Mouse (Mus musculus) ES-Bruce4 (cell line): ENCODE measurements around the gene Psmd1. TPM values are rescaled to one million over a fixed set of nuclear protein-coding genes. Genes with fewer than 3 reads are reported as not detected.
A peak's percentile ranks its signal among the peaks of the same experiment; 100 is the strongest.

ENCODE experiments used
- H3K27ac ChIP-seq: 2 replicates; pipeline ENCODE4 v1.5.1; 2012; ENCODE audit warnings: low read length, inconsistent platforms; ENCODE audit not compliant: insufficient read depth
- H3K27me3 ChIP-seq: 2 replicates; pipeline ENCODE4 v1.6.1; 2012; ENCODE audit warnings: mild to moderate bottlenecking, low read length, inconsistent platforms; ENCODE audit not compliant: control insufficient read depth, poor library complexity, insufficient read depth, severe bottlenecking
- H3K36me3 ChIP-seq: 2 replicates; pipeline ENCODE4 v1.6.1; 2012; ENCODE audit warnings: inconsistent platforms, mild to moderate bottlenecking, low read length, moderate library complexity; ENCODE audit not compliant: control insufficient read depth, poor library complexity, insufficient read depth, severe bottlenecking
- H3K4me1 ChIP-seq: one replicate; pipeline ENCODE4 v1.8.1; 2011; ENCODE audit warnings: low read length; ENCODE audit not compliant: control insufficient read depth, insufficient read depth
- H3K4me3 ChIP-seq: 2 replicates; pipeline ENCODE4 v1.5.1; 2011; ENCODE audit warnings: low read depth, mild to moderate bottlenecking, low read length
- H3K9ac ChIP-seq: 2 replicates; pipeline ENCODE4 v1.6.1; 2012; ENCODE audit warnings: low read depth, mild to moderate bottlenecking, inconsistent platforms; ENCODE audit not compliant: poor library complexity, severe bottlenecking
- H3K9me3 ChIP-seq: replicated peaks from 2 replicates; pipeline ENCODE4 v1.6.1; 2012; ENCODE audit warnings: mild to moderate bottlenecking, low read length, inconsistent platforms; ENCODE audit not compliant: control insufficient read depth, poor library complexity, insufficient read depth, severe bottlenecking
- CTCF ChIP-seq: IDR thresholded peaks from one replicate; pipeline ENCODE4 v1.8.1; 2011; ENCODE audit warnings: low read depth, low read length
- EP300 ChIP-seq: IDR thresholded peaks from 2 replicates; pipeline ENCODE4 v1.6.1; 2011; ENCODE audit warnings: low read depth, low read length; ENCODE audit not compliant: insufficient read depth
- POLR2A ChIP-seq: IDR thresholded peaks from one replicate; pipeline ENCODE4 v1.8.1; 2011; ENCODE audit warnings: low read length; ENCODE audit not compliant: insufficient read depth
- polyA plus RNA-seq: library from polyadenylated mRNA; stranded (reverse); fragments of >200 nt; gene quantifications from 2 replicates; pipeline ENCODE4 v1.2.4, GENCODE M21; 2011; ENCODE audit warnings: low read depth; ENCODE audit not compliant: missing spikeins, insufficient read depth, insufficient read length

The Psmd1 gene
- polyA plus RNA-seq, 1 experiment = 180 TPM

DNA sequence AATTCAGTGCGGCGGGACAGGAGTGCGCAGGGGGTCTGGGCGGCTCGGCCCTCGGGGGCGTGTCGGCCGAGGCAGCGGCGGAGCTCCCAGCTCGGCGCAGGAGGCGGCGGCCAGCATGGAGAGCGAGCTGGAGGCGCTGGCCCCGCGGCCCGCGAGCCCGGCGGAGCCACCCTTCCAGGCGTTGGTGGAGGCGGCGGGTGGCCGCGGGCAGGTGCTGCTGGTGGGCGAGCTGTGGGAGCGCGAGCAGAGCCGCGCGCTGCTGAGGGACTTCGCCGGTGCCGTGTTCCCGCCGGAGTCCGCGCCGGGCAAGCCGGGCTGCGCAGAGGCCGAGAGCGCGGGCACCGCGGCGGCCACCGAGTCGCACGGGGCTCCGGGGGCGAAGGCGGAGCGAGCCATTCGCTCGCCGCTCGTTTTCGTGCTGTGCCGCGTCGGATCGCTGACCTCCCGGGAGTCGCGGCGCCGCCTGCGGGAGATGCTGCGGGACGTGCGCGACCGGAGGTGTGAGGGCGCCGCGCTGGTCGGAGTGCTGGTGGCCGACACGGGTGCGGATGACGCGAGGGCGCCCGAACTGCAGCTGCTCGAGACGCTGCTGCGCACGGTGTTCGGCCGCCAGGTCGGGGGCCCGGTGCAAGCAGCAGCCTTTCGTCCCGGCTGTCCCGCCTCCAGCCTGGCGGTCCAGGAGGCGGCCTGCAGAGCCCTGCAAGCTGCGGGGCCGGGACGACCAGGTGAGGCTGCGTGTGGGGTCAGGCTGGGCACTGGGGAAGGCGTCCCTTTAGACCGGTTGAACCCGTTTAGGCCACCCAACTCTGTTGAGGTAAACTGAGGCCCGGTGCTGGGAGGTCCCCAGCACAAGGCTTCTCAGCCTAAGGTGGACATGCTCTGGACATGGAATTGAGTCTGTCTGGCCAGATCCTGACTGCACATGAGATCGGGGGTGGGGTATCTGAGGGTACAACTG, 18.1 kb upstream of the Psmd1 start, which contains the start of gene 2810459M11Rik:
Gene 2810459M11Rik, plus strand, starts transcription at position 16 of the 958 bp plus-strand sequence.
- H3K27ac ChIP-seq = no peak within 1 kb of the TSS
- TF ChIP-seq POLR2A (no peak), EP300 (no peak), CTCF (no peak)
- no peaks in the 10 kb centered on the region for H3K36me3 ChIP-seq
- peak within 1 kb of the TSS; percentile 45; the same call in 1 of the 2 replicates for H3K9ac ChIP-seq
- peak within 1 kb of the TSS; percentile 19 for H3K4me3 ChIP-seq
- H3K4me1 ChIP-seq = no peaks in the 10 kb centered on the region
- peaks cover 16% of the 10 kb centered on the region for H3K27me3 ChIP-seq
- H3K9me3 ChIP-seq = peaks cover 4% of the 10 kb centered on the region; the same call in 1 of the 2 replicates

DNA sequence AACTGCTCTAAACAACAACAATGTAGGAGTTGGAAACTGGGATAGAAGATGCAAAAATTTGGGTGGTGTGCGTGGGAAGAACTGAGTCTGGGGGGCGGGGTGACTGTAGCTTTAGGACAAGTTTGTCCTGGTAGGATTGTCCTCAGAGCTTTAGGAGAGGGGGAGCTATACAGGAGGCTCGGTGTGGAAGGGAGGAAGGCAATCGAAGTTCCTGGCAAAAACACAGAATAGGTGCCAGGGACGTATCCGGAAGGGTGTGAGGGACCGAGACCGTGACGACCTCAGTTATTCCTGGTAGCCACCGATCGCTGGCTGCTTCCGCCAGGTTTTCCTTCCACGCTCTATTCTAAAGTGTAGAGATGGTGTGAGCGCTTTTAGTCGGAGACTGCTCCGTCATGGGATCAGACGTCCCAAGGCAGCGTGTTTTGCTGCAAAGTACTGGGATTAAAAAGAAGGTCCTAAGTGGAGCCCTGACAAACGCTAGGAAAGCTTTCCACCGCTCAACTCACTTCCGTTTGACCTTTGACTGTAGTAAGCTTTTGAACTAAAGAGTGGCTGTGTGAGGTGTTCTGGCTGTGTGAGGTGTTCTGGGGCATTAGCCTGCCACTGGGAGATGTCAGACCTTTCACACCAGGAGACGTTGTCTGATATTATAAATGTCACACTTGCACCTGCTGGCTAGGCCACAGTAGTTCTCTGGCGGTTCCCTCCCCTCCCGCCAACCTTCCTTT, 17.2 kb upstream of the Psmd1 start:
- Histone ChIP-seq H3K27ac (no peak overlapping the region), H3K27me3 (peaks cover 16% of the 10 kb centered on the region), H3K4me3 (peak overlapping the region; percentile 23), H3K9me3 (peaks cover 1% of the 10 kb centered on the region; the same call in 1 of the 2 replicates), H3K9ac (no peak overlapping the region), H3K4me1 (no peaks in the 10 kb centered on the region), H3K36me3 (no peaks in the 10 kb centered on the region)
- TF ChIP-seq CTCF (no peak), POLR2A (no peak), EP300 (no peak)

DNA sequence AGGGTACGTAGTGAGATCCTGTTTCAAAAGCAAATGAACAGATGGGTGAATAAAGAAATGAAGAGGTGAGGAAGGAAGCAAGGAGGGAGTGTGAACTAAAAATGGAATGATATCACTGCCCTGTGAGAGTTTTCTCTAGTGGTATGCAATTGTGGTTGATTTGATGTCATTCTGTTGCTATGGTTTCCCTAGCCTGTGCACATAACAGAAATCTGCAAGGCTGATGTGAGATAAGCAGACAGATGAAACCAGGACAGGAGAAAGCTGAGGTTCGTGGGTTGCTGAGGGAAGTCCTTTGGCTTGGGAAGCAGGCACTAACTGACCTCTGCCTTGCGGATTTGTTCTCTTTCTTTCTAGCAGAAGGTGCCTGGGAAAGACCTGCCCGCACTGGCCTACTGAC, 16.0 kb upstream of the Psmd1 start:
- H3K9me3 ChIP-seq = no peaks in the 10 kb centered on the region; the same call in 1 of the 2 replicates

DNA sequence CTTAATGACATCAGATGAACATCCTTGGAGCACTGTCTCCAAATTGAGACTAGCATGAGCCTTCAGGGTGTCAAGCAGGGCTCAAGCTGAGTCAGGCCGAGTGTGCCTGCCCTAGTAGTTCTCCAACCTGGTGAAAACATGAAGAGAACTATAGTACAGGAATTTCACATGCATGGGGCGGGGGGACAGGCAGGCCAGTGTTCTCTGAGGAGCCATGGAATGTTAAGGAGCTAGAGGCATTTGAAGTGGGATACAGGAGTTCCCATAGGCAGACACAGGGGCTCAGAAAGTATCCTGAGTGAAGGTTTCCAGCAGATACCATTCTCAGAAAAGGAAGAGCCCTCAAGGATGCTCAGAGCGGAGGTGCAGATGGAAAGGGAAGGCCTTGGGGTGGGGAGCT, 15.4 kb upstream of the Psmd1 start:
- Histone ChIP-seq H3K9ac (no peak overlapping the region), H3K4me1 (no peaks in the 10 kb centered on the region), H3K9me3 (no peaks in the 10 kb centered on the region; the same call in 1 of the 2 replicates), H3K27me3 (peaks cover 16% of the 10 kb centered on the region), H3K4me3 (no peak overlapping the region), H3K36me3 (no peaks in the 10 kb centered on the region), H3K27ac (no peak overlapping the region)
- TF ChIP-seq POLR2A (no peak), CTCF (no peak), EP300 (no peak)

More for the DNA sequence above, 16.0 kb upstream of the Psmd1 start:
- TF ChIP-seq CTCF = no peak
- TF ChIP-seq POLR2A = no peak
- no peak for TF ChIP-seq EP300
- Histone ChIP-seq H3K4me3 (no peak overlapping the region), H3K36me3 (no peaks in the 10 kb centered on the region), H3K27me3 (peaks cover 16% of the 10 kb centered on the region), H3K4me1 (no peaks in the 10 kb centered on the region), H3K27ac (no peak overlapping the region), H3K9ac (no peak overlapping the region)

DNA sequence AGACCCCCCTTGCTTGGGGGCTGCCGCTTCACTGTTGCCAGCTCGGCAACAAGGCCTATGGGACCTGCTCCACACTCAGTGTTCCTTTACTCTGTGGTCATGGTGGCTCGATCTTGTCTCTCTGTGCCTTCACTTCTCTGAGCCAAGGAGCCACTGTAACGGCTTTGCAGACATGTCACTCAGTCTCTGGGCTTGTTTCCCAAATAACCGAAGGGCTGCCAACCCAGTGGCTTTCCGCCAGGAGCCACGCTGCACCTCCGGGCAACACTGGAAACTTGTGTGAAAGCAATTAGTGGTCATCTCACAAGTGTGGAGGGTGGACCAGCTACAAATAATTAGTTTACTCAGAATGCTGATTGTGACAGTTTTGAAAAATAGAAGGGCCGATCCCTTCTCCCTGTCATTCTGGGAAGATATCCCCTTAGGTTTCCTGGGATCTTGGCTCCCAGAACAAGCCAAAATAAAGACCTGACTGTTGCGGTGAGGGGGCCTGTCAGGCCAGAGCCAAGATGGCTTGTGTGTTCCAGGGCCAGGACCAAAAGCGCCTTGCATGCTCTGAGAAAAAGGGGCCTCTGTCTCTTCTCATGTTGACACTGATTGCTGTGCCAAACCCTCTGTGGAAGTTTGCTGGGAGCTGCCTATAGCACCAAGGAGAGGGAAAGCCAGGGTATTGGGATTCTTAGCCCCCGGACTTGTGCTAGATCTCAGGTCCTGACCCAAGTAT, 10.8 kb upstream of the Psmd1 start:
- H3K9ac ChIP-seq = no peak overlapping the region
- H3K4me1 ChIP-seq = no peaks in the 10 kb centered on the region
- H3K27ac ChIP-seq = no peak overlapping the region
- no peak for TF ChIP-seq POLR2A
- no peak for TF ChIP-seq EP300
- no peak for TF ChIP-seq CTCF
- H3K4me3 ChIP-seq = no peak overlapping the region
- H3K36me3 ChIP-seq = no peaks in the 10 kb centered on the region
- no peaks in the 10 kb centered on the region; the same call in 1 of the 2 replicates for H3K9me3 ChIP-seq
- no peaks in the 10 kb centered on the region for H3K27me3 ChIP-seq
